Mouse (Mus musculus) bone marrow macrophage, adult 2 months (primary cell): ENCODE data around the gene Prrg4.

Source experiments
- CTCF ChIP-seq: IDR thresholded peaks from 2 replicates; pipeline ENCODE4 v1.5.1; 2012; ENCODE audit warnings: low read depth, mild to moderate bottlenecking, low read length, moderate library complexity
- POLR2A ChIP-seq: IDR thresholded peaks from 2 replicates; pipeline ENCODE4 v1.6.1; 2012; ENCODE audit warnings: mild to moderate bottlenecking, low read depth, low read length, borderline replicate concordance

DNA sequence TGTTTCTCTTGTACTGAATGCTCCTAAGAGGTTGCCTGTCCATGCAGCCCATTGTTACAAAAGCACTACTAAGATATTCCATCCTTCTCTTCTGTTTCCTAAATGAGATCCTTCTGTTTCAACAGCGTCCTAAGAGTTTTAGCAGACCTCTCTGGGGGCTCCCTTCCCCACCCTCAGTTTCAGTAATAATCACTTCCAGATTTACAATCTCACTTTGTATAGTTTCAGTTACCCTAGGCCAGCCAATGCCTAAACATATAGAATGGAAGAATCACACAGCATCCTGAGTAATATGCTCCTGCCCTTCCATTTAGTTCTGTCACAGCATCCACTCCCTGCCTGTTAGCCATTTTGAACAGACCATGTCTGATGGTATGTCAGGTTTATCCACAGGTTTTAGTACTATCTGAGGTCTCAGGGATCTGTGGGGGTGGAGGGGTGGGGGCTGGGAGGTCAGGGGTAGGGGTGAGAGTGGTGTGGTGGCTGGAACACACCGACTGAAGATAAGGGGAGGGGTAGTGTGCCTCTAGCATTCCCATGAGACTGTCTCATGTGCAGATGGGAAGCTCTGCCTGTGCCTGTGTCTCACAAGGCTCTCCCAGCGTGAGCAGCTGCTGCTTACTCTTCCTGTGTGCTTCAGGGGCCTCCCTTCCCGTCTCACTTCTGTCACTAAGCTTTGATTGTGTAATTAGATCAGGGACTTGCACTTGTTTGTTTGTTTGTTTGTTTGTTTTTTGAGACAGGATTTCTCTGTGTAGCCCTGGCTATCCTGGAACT lies 2.9 kb downstream of the Prrg4 start:
- TF ChIP-seq CTCF: no peak
- TF ChIP-seq POLR2A: no peak
